Mouse (Mus musculus) testis, adult 2 months (tissue): ENCODE data around the gene Rom1. TPM values are rescaled to one million over a fixed set of nuclear protein-coding genes. Genes with fewer than 3 reads are reported as not detected.
"Not testable (repeated sequence)": the region's sequence is repeated elsewhere in the genome, so short reads cannot be mapped to it uniquely, and the experiment has no call there.

ENCODE experiments used
- H3K27ac ChIP-seq: fragments of 200-500 bp; 2 replicates; pipeline ENCODE4 v1.5.1; 2012; ENCODE audit warnings: low read depth, low read length; ENCODE audit not compliant: control insufficient read depth, insufficient read depth
- H3K27me3 ChIP-seq: fragments of 200-500 bp; 2 replicates; pipeline ENCODE4 v1.6.1; 2012; ENCODE audit warnings: mild to moderate bottlenecking, low read length, moderate library complexity; ENCODE audit not compliant: control insufficient read depth, insufficient read depth
- H3K36me3 ChIP-seq: fragments of 200-500 bp; 2 replicates; pipeline ENCODE4 v1.6.1; 2012; ENCODE audit warnings: mild to moderate bottlenecking, low read length; ENCODE audit not compliant: control insufficient read depth, insufficient read depth
- H3K4me1 ChIP-seq: fragments of 200-500 bp; 2 replicates; pipeline ENCODE4 v1.6.1; 2012; ENCODE audit warnings: low read length; ENCODE audit not compliant: control insufficient read depth, insufficient read depth
- H3K4me3 ChIP-seq: fragments of 200-500 bp; 2 replicates; pipeline ENCODE4 v1.5.1; 2012; ENCODE audit warnings: low read depth, mild to moderate bottlenecking, low read length, moderate library complexity, mixed read lengths; ENCODE audit not compliant: control insufficient read depth
- CTCF ChIP-seq: fragments of 200-500 bp; IDR thresholded peaks from 2 replicates; pipeline ENCODE4 v1.5.1; 2012; ENCODE audit warnings: low read depth, mild to moderate bottlenecking, inconsistent platforms, low read length, moderate library complexity; ENCODE audit not compliant: control insufficient read depth, insufficient read depth, insufficient replicate concordance
- POLR2A ChIP-seq: fragments of 200-500 bp; IDR thresholded peaks from 2 replicates; pipeline ENCODE4 v1.6.1; 2012; ENCODE audit warnings: low read depth, mild to moderate bottlenecking, inconsistent platforms, low read length, moderate library complexity; ENCODE audit not compliant: control insufficient read depth
- polyA plus RNA-seq: library from polyadenylated mRNA; depleted of rRNA; stranded (reverse); fragments of >200 nt; gene quantifications from 2 replicates; pipeline ENCODE4 v1.2.3, GENCODE M21; 2012

The Rom1 gene
- polyA plus RNA-seq, 1 experiment = 11.6 TPM

DNA sequence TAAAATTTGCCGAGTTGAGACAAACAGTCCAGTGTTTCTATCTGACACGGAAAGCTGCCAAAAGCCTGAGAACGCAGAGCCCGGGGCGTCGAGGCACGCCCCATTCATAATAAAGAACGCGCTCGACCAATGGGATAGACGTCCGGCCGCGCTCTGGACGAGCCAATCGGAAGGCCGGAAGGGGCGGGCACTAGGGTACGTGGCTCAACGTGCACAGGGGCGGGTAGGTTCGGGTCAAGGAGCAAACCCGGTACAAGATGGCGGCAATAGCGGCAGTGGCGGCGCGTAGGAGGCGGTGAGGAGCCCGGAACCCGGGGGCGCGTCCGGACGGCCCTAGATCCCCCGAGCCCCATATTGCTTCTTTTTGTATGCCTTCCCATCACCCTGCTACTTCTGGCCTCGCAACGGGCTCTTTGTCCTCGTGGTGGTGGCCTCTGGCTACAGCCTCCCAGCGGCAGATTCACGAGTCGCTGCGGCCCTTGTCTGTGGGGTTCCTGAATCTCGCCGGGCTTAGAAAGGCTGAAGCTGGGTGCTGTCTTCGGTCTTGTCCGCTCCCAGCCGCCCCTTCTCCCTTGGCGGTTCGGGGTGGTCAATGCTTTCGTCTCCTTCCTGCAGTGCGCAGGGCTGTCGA, 31.2 kb downstream of the Rom1 start, which contains the start of gene Ganab:
Gene Ganab (plus strand): TSS at position 207 of the 631 bp plus-strand sequence.
- peak within 1 kb of the TSS; percentile 92 for H3K4me3 ChIP-seq
- peak within 1 kb of the TSS; percentile 80 for H3K27ac ChIP-seq
- TF ChIP-seq POLR2A (peak; percentile 93), CTCF (no peak)
- no peaks in the 10 kb centered on the region for H3K27me3 ChIP-seq
- H3K4me1 ChIP-seq = peaks cover 14% of the 10 kb centered on the region
- peaks cover 2% of the 10 kb centered on the region for H3K36me3 ChIP-seq

DNA sequence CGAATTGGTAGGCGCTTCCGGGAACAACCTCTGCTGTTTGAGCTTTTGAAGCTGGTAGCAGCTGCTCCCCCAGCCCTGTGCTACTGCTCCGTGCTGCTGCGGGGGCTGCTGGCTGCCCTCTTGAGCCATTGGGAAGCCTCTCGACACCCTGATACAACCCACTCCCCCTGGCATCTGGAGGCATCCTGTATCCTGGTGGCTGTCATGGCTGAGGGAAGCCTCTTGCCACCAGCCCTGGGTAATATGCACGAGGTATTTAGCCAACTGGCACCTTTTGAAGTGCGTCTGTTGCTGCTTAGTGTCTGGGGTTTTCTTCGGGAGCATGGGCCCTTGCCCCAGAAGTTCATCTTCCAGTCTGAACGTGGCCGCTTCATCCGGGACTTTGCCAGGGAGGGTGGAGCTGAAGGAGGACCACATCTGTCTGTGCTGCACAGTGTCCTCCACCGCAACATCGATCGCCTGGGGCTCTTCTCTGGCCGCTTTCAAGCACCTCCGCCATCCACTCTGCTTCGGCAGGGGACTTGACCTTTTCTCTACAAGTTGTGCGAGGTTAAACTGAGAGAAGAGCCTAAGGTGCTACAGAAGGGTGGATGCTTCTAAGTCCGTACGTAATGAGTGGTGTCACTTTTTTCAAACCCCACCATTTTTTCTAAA, 31.8 kb downstream of the Rom1 start:
- H3K36me3 ChIP-seq, H3K27me3 ChIP-seq: not testable (repeated sequence)
- Histone ChIP-seq H3K27ac (peak overlapping the region; percentile 78), H3K4me1 (peaks cover 16% of the 10 kb centered on the region), H3K4me3 (peak overlapping the region; percentile 92)

GRCm38 (mm10) chr19:8896231-8896630, 32.9 kb downstream of the Rom1 start:
- Histone ChIP-seq H3K4me1 (peaks cover 16% of the 10 kb centered on the region), H3K4me3 (peak overlapping the region; percentile 92; the same call in 1 of the 2 replicates)
- H3K36me3 ChIP-seq, H3K27me3 ChIP-seq, H3K27ac ChIP-seq: not testable (repeated sequence)

DNA sequence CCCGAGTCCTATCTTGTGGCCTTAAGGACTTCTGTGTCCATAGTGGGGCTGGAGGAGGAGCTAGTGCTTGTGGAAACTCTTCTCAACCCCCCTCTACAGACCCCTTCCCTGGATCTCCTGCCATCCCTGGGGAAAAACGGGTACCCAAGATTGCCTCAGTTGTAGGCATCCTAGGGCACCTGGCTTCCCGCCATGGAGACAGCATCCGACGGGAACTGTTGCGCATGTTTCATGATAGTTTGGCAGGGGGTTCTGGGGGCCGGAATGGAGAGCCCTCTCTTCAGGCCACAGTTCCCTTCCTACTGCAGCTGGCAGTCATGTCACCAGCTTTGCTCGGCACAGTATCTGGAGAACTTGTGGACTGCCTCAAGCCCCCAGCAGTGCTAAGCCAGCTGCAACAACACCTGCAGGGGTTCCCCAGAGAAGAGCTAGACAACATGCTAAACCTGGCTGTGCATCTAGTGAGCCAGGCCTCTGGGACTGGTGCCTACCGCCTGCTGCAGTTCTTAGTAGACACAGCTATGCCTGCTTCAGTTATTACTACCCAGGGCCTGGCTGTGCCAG, 33.7 kb downstream of the Rom1 start:
- no peak for TF ChIP-seq CTCF
- no peak for TF ChIP-seq POLR2A
- H3K4me1 ChIP-seq = peaks cover 16% of the 10 kb centered on the region
- H3K27me3 ChIP-seq = no peaks in the 10 kb centered on the region
- H3K27ac ChIP-seq = no peak overlapping the region
- no peak overlapping the region for H3K4me3 ChIP-seq
- H3K36me3 ChIP-seq = no peaks in the 10 kb centered on the region

DNA sequence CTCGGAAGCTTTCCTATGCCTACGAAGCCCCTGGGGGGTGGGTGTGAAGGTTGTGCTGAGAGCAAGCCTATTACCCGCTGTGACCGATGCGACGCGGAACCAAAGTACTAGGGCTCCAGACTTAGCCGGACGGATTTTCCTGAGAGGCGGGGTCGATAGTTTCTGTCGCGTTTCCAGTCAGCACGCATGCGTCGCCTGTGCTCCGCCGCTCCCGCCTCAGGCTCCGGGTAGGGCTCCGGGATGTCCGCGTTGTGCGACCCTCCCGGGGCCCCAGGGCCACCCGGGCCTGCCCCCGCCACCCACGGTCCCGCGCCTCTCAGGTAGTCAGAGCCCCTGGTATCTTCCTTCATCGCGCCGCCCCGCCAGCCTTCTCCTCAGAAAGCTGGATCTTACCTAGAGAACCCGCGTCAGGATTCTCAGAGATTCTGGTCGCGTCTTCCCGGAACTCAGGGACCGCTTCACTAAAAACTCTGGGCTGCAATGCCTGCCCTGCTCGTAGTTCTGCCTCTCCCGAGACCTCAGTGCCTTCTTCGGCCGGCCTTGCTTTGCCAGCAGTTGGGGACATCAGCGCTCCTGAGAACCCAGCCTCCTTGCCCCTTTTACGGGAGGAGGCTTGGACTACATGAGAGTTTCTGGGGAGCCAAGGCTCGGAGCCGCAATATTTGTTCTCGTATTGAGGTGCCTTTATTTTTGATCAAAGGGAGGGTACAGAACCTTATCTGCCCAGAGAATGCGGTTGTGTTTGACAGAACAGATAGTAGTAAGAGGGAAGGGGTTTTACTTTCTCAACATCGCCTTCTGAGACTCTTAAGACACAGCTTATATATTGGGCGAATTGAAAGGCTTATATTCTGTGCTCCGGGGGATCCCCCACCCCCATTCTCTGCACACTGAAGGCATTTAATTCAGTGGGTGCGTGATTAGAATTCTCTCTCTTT, 36.1 kb downstream of the Rom1 start, which contains the start of gene Ints5:
Gene Ints5 (plus strand): TSS at position 177 of the 938 bp plus-strand sequence.
- peak; percentile 92 for TF ChIP-seq POLR2A
- TF ChIP-seq CTCF = no peak
- peaks cover 16% of the 10 kb centered on the region for H3K4me1 ChIP-seq
- H3K36me3 ChIP-seq = no peaks in the 10 kb centered on the region
- H3K27me3 ChIP-seq = no peaks in the 10 kb centered on the region
- peak within 1 kb of the TSS; percentile 73 for H3K27ac ChIP-seq
- H3K4me3 ChIP-seq = peak within 1 kb of the TSS; percentile 76

- Histone ChIP-seq H3K36me3 (no peaks in the 10 kb centered on the region), H3K27me3 (no peaks in the 10 kb centered on the region), H3K4me3 (peak within 1 kb of the TSS; percentile 98), H3K4me1 (peaks cover 9% of the 10 kb centered on the region), H3K27ac (peak within 1 kb of the TSS; percentile 90)
- no peak for TF ChIP-seq CTCF
- peak; percentile 94 for TF ChIP-seq POLR2A
Observed at GRCm38 (mm10) chr19:8888511-8889385, 40.4 kb downstream of the Rom1 start, which contains the start of the genes 1810009A15Rik and Gm49416. Gene 1810009A15Rik (plus strand): TSS chr19:8888853. Gene Gm49416 (plus strand): TSS chr19:8888926.
